Mouse (Mus musculus) kidney, adult 2 months (tissue): ENCODE data around the gene Oas1c.

Experiments
- CTCF ChIP-seq: fragments of 200-500 bp; conservative IDR thresholded peaks from 2 replicates; pipeline ENCODE4 v1.5.1; 2011; ENCODE audit warnings: low read depth, mild to moderate bottlenecking, control low read depth, low read length, moderate library complexity, mixed read lengths; ENCODE audit not compliant: insufficient read depth, insufficient read length
- POLR2A ChIP-seq: fragments of 200-500 bp; IDR thresholded peaks from one replicate; pipeline ENCODE4 v1.6.1; 2011; ENCODE audit warnings: low read depth, low read length, control low read depth

DNA sequence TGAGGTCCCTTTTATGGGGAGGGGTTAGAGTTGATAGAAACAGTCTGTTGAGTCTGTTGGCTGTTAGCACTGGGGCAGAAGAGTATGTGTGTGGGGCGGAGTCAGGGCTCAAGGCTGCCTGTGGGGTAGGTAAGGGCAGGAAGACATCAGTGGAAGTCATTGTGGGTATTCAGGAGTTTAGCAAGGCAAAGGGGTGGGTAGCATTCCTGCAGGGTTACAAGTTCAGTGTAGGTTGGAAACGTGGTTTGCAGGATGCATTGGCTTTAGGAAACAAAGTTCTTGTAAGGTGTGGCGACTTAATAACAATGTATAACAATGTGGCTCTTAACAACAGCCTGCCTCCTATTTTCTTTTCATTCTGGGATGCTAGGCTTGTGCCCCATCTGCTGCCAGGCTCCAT lies 61.1 kb downstream of the Oas1c start:
- TF ChIP-seq CTCF: no peak
- TF ChIP-seq POLR2A: no peak
